ENCODE assay signal across 8 mouse cellular contexts in genomic region chr8:25440391-25441056, GRCm38 (mm10).
DNase-seq lines count a peak whose midpoint lies in the region; ATAC-seq and TF ChIP-seq lines count a peak whose summit lies in the region.

No protein-coding gene starts in this region.

- peak; percentile 79 for ATAC-seq in cerebellum, adult (ENCODE audit: insufficient number of reproducible peaks, low FRiP score, low TSS enrichment)
- no peak for ATAC-seq in hindbrain, embryonic 12.5 days (ENCODE audit: low FRiP score)
- no peak for ATAC-seq in midbrain, embryonic 11.5 days (ENCODE audit: low FRiP score)

- no peak overlapping the region for H3K4me3 ChIP-seq in hindbrain, embryonic 12.5 days
- no peak overlapping the region for H3K4me3 ChIP-seq in midbrain, embryonic 11.5 days (ENCODE audit: low read depth, low read length)
- no peak overlapping the region for H3K4me3 ChIP-seq in thymus, adult 2 months (ENCODE audit: control insufficient read depth, insufficient read depth, low read length)

- 22% methylated on average over 13 of the region's 13 CpGs for WGBS in hindbrain, embryonic 12.5 days
- 32% methylated on average over 13 of the region's 13 CpGs for WGBS in midbrain, embryonic 11.5 days
- 29% methylated on average over 13 of the region's 13 CpGs for WGBS in thymus, adult 2 months

- H3K4me2 ChIP-seq in hindbrain, embryonic 12.5 days (replicated peaks) = peak overlapping the region; percentile 30
- H3K4me2 ChIP-seq in midbrain, embryonic 11.5 days = no peak overlapping the region

- no peak overlapping the region for H3K9ac ChIP-seq in hindbrain, embryonic 12.5 days
- H3K9ac ChIP-seq in midbrain, embryonic 11.5 days (ENCODE audit: low read length) = no peak overlapping the region

- H3K36me3 ChIP-seq in hindbrain, embryonic 12.5 days = no peaks in the 10 kb centered on the region
- no peaks in the 10 kb centered on the region for H3K36me3 ChIP-seq in midbrain, embryonic 11.5 days (ENCODE audit: control insufficient read depth, insufficient read depth, low read length)
- no peaks in the 10 kb centered on the region for H3K36me3 ChIP-seq in thymus, adult 2 months (ENCODE audit: control insufficient read depth, insufficient read depth, low read length)

- DNase-seq in cerebellum, postnatal 4 days (ENCODE audit: low spot score in 2 of 2) = no peak
- DNase-seq in adrenal gland, adult 8-10 months = peak; percentile 83
- peak; percentile 87 for DNase-seq in fibroblast of lung, adult 2 months (ENCODE audit: low read depth)
- DNase-seq in layer of hippocampus, postnatal 25 days (ENCODE audit: extremely low spot score in 1 of 2, low spot score in 1 of 2) = peak; percentile 26 to 31
- peak; percentile 82 for DNase-seq in midbrain, embryonic 11.5 days (ENCODE audit: low spot score, missing footprints)
- DNase-seq in thymus, adult 2 months = no peak

- H3K27me3 ChIP-seq in hindbrain, embryonic 12.5 days = peaks cover 5% of the 10 kb centered on the region
- no peaks in the 10 kb centered on the region for H3K27me3 ChIP-seq in midbrain, embryonic 11.5 days (ENCODE audit: control insufficient read depth, insufficient read depth, low read length)
- peaks cover 3% of the 10 kb centered on the region; the same call in 1 of the 2 replicates for H3K27me3 ChIP-seq in thymus, adult 2 months (ENCODE audit: control insufficient read depth, insufficient read depth, low read length)

- H3K27ac ChIP-seq in hindbrain, embryonic 12.5 days = peak overlapping the region; percentile 53; the same call in 1 of the 2 replicates
- no peak overlapping the region for H3K27ac ChIP-seq in midbrain, embryonic 11.5 days (ENCODE audit: low read depth, low read length)
- H3K27ac ChIP-seq in thymus, adult 2 months (ENCODE audit: control insufficient read depth, insufficient read depth, low read length) = no peak overlapping the region

- peaks cover 14% of the 10 kb centered on the region for H3K4me1 ChIP-seq in hindbrain, embryonic 12.5 days
- H3K4me1 ChIP-seq in midbrain, embryonic 11.5 days (ENCODE audit: control insufficient read depth, insufficient read depth, low read length) = no peaks in the 10 kb centered on the region
- no peaks in the 10 kb centered on the region; the same call in 1 of the 2 replicates for H3K4me1 ChIP-seq in thymus, adult 2 months (replicated peaks; ENCODE audit: control insufficient read depth, insufficient read depth, low read length)

- TF ChIP-seq CTCF in thymus, adult 2 months (IDR thresholded peaks at IDR 0.05; ENCODE audit: borderline replicate concordance, control insufficient read depth, extremely low read depth, insufficient read depth, low read length, poor library complexity) = no peak

- no peaks in the 10 kb centered on the region for H3K9me3 ChIP-seq in hindbrain, embryonic 12.5 days (replicated peaks)
- H3K9me3 ChIP-seq in midbrain, embryonic 11.5 days (ENCODE audit: control insufficient read depth, low read length) = no peaks in the 10 kb centered on the region

- no peak for TF ChIP-seq POLR2A in thymus, adult 2 months (IDR thresholded peaks at IDR 0.05; ENCODE audit: control insufficient read depth, extremely low read depth, insufficient read depth, low read length, poor library complexity)

Comparison
In these comparisons a context has a peak if more than half of its experiments do, and no peak if none do; other contexts are left out.
1. DNase-seq: peak in adrenal gland, adult 8-10 months (single experiment), fibroblast of lung, adult 2 months (single experiment), layer of hippocampus, postnatal 25 days (2 of 2) and midbrain, embryonic 11.5 days (single experiment); none in cerebellum, postnatal 4 days (0 of 2) and thymus, adult 2 months (single experiment).